Mouse (Mus musculus): ENCODE measurements around the gene Hivep2. TPM values are rescaled to one million over a fixed set of nuclear protein-coding genes. Genes with fewer than 3 reads are reported as not detected.

The Hivep2 gene
- total RNA-seq, 2 experiments from 2014 or later = 43.3 to 46.8 TPM

GRCm38 (mm10) chr10:14044046-14044782 lies 78.3 kb downstream of the Hivep2 start:
- DNase-seq = no peak
- intact Hi-C loops (cut with DNase I; ENCODE audit: low total_unique reads) = no loop called here

GRCm38 (mm10) chr10:14044783-14045392 lies 79.0 kb downstream of the Hivep2 start:
- intact Hi-C loops (cut with DNase I; ENCODE audit: low total_unique reads) = no loop called here
- DNase-seq = no peak

- no peak for DNase-seq
- intact Hi-C loops (cut with DNase I; ENCODE audit: low total_unique reads) = no loop called here
These were observed 79.9 kb downstream of the Hivep2 start for GRCm38 (mm10) chr10:14045745-14046144.

- no peak for DNase-seq
- intact Hi-C loops (cut with DNase I; ENCODE audit: low total_unique reads) = no loop called here
These were observed 80.3 kb downstream of the Hivep2 start for GRCm38 (mm10) chr10:14046171-14046651.

DNA sequence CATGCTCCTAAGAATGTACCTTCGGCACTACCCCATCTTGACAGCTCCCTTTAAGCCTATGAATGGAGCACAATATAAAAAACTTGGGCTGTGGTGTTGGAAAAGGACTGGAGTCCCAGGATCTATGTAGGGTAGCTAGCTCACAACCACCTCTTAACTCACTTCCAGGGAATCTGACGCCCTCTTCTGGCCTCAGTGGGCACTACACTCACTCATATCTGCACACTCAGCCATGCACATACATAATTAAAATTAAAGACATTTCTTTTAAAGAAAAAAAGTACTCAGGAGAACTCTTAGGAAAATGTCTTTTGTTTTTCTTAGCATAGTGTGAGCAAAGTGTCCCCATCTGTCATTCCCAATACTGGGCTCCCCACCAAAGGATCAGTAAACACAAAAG lies 81.1 kb downstream of the Hivep2 start:
- intact Hi-C loops (cut with DNase I; ENCODE audit: low total_unique reads) = no loop called here
- no peak for DNase-seq

DNA sequence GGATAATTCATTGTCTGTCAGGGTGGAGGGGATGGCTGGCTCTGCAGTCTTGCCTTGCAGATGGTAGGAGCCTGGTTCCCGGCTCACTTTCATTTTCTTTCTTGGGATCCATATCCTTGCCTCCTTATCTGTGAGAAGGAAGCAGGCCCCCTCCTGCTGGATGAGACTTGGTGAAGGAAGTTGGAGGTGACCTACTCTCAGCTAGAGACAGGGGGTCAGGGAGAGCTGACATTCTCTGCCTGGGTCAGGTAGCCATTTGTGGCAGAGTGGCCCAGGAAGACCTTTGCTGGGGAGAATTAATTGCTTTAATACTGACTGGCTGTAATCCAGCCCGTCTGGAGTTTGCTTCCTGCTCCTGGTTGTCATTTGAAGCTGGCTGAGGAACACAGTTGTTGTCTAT lies 81.8 kb downstream of the Hivep2 start:
- intact Hi-C loops (cut with DNase I; ENCODE audit: low total_unique reads) = no loop called here
- DNase-seq = no peak

DNA sequence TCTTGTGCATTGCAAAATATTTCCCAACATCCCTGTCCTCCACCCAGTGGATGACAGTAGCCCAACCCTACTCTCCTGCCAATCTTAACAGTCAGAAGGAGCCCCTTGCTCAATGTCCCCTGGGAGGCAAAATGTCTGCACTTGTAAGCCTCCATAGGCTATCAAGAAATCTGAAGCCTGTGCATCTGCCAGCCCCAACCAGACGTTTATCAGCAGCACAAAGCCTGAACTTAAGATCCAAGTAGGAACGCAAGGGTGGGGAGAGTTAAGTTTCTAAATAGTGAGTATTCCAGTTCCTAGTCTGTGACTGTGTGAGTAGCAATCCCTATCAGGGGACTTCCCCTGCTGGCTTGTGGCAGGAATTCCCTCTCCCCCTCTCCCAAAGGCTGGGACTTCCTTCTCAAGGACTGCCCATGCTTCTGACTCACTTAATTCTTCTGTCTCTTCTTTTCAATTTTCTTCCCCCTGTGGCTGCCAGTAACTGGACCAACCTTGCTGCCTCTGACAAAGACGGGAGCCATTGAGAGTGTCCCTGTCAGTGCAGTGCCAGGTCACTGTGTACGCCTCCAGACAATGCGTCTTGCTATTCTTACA lies 82.5 kb downstream of the Hivep2 start:
- intact Hi-C loops (cut with DNase I; ENCODE audit: low total_unique reads) = no loop called here

DNA sequence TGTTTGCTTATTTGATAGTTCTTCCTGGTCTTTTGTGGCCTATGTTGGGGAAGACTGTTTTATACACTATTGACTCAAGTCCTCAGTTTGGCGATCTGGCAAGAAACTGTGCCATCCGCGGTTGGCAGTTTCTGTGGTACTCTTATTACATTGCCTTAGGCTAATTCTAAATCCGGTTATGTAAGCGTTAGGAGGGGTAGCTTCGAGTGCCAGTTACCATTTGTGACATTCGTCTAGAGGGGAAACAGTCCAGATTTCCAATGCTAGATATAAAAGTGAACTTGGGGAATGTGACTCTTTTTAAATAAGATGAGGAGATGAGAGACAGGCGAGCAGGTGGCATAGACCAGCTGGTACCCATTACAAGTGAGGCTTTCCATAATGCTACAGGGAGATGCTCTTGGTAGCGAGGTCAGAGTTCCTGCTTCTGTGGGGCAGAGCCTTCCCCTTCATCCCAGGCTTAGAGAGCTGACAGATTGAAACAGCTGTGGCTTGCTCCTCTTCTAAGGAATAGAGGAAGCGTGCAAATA lies 83.1 kb downstream of the Hivep2 start:
- no peak for DNase-seq
- intact Hi-C loops (cut with DNase I; ENCODE audit: low total_unique reads) = no loop called here

More for the DNA sequence above, 82.5 kb downstream of the Hivep2 start:
- no peak for DNase-seq

DNA sequence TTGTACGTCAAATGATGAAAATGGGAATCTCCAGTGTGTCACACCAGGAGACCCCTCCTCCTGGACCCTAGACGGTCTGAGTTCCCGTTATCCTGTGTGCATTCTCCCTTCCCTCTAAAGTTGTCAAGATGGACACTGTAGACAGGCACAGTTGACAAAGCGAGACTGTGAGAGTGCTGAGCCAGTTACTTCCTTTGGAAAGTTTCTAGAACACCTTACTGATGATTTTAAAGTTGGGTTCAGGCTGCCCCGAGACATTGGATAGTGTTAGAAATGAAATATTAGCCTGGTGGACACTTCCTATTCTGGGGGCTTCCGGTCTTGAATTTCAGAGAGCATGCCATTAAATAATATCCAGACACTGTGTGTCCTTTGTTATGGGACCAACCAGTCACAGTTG lies 83.8 kb downstream of the Hivep2 start:
- intact Hi-C loops (cut with DNase I; ENCODE audit: low total_unique reads) = no loop called here

GRCm38 (mm10) chr10:14050586-14050985 lies 84.7 kb downstream of the Hivep2 start:
- DNase-seq = no peak
- intact Hi-C loops (cut with DNase I; ENCODE audit: low total_unique reads) = no loop called here

More for the DNA sequence above, 83.8 kb downstream of the Hivep2 start:
- DNase-seq = no peak

DNA sequence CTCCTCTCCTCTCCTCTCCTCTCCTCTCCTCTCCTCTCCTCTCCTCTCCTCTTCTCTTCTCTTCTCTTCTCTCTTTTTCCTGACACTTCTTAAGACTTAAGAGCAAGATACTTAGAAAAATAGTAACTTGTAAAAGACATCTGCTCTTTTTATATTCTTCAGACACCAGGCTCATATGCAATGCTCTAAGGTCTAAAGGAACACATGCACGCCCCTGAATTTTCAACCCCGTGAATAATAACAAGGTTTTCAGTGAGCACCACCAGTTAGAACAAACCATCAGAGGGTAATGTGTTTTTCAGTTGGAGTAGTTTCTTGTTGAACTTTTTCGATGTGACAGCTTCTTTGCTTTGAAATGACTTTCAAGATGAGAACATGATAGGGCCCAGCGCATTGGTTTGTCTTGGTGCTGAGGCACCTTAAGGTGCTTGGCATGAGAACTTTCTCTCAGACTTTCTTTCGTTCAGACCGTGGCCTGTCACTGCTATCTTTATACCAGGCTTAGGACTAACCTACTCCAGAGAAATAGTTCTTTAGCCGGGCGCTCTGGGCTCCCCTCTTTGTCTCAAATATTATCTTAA lies 86.3 kb downstream of the Hivep2 start:
- intact Hi-C loops (cut with DNase I; ENCODE audit: low total_unique reads) = no loop called here
- no peak for DNase-seq

GRCm38 (mm10) chr10:14054860-14055259 lies 89.0 kb downstream of the Hivep2 start:
- intact Hi-C loops (cut with DNase I; ENCODE audit: low total_unique reads) = no loop called here
- DNase-seq = no peak

DNA sequence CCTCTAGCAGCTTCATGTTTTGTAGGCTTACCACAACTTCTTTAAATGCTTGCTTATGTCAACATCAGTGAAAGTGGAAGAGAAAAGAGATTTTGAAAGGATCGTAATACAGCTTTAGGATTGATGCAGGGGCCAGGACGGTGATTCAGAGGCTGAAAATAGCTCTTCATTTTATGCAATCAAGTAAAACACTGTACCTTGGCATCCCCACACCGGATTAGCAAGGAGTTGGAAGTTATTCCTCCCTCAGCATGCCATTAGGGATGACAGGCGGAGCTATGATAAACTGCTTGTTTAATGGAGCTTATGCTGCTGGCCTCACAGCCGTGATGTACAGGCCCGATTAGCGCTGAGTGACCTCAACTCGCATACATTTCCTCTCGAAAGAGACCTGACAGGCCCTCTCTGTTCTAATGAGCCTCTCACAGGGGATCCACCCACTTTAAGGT lies 89.7 kb downstream of the Hivep2 start:
- no peak for DNase-seq
- intact Hi-C loops (cut with DNase I; ENCODE audit: low total_unique reads) = no loop called here

GRCm38 (mm10) chr10:14056057-14056456 lies 90.2 kb downstream of the Hivep2 start:
- intact Hi-C loops (cut with DNase I; ENCODE audit: low total_unique reads) = no loop called here

DNA sequence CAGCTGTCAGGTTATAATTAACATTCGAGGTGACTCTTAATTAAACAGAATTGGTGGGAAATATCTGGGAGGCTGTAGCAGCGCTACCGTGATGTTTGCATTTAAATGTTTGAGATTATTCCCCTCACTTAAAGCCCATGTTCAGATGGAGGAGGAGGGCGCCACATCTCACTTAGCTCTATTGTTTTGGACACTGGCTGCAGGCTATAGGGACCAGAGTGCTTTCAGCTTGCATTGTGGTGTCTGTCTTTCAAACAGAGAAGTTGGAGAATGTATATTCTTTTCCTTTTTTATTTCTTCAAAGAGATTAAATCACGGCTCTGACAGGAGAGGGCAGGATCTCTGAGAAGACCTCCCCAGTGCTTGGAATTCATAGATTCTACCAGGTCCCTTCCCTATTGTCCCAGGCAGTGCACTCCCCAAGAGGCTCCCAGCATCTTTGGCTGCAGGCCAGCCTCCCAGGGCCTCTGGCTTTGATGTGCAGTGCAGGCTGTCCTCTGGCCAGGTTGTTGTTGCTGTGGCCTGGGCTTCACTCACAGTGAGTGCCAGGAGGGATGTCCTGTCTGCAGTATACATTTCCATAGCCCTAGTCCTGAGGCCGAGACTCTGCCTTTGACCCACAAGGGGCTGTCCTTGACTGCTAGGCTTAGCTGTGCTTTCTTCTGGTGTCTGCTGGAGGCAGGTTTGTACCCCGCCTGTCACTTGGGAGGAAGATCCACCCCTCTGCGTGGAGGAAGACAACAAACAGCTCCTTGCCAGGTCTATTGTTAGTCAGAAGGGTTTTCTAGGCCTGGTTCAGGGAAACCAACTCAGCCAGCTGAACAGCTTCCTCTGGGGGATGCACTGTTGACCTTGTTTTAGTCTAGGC lies 90.9 kb downstream of the Hivep2 start:
- DNase-seq = peak; percentile 79
- intact Hi-C loops (cut with DNase I; ENCODE audit: low total_unique reads) = no loop called here

More at GRCm38 (mm10) chr10:14056057-14056456, 90.2 kb downstream of the Hivep2 start:
- no peak for DNase-seq

DNA sequence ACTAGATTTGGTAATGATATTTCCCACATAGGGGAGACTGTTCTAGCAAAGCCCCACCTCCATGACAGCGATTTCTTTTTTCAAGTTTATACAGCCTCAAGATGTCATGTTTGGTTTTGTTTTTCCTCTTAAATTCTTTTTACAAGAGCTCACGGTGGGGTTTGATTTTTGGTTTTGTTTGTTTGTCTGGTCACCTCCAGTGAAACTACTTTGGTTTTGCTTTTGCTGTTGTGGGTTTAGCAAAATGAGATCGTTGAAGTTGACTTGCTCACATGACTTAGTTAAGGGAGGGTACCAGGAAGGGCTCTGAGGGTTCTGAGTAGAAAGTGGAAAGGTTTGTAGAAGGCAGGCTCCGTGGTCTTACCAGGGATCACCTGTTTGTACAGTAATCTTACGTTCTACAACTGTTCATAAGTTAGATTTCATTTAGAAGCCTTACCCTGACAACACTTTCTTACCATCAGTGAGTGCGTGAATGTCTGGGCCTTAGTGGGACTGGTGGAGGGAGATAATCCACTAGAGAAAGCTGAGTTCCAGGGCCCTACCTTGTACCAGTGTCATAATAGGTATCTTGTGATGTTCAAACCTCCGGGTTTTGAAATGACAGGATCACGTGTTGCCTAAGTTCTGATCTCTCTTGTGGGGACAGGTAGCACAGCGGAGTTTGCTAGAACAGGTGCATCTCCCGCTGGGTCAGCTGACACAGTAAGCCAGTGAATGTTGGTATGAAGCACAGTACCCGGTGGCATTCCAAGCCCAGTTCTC lies 92.1 kb downstream of the Hivep2 start:
- intact Hi-C loops (cut with DNase I; ENCODE audit: low total_unique reads) = no loop called here
- no peak for DNase-seq

GRCm38 (mm10) chr10:14058742-14059141 lies 92.9 kb downstream of the Hivep2 start:
- intact Hi-C loops (cut with DNase I; ENCODE audit: low total_unique reads) = no loop called here
- DNase-seq = no peak

GRCm38 (mm10) chr10:14059581-14059980 lies 93.7 kb downstream of the Hivep2 start:
- intact Hi-C loops (cut with DNase I; ENCODE audit: low total_unique reads) = no loop called here
- no peak for DNase-seq
